ENCODE assay signal across 8 mouse cellular contexts in genomic region chr13:99513990-99514389, GRCm38 (mm10). TPM values are rescaled to one million over a fixed set of nuclear protein-coding genes. Genes with fewer than 3 reads are reported as not detected.
A peak's percentile ranks its signal among the peaks of the same experiment; 100 is the strongest.
DNase-seq lines count a peak whose midpoint lies in the region; ATAC-seq and TF ChIP-seq lines count a peak whose summit lies in the region.

No protein-coding gene starts in this region.

- no peaks in the 10 kb centered on the region for H3K9me3 ChIP-seq in lung, embryonic 16.5 days (ENCODE audit: control insufficient read depth, low read length)
- no peaks in the 10 kb centered on the region for H3K9me3 ChIP-seq in heart, postnatal 0 days (replicated peaks; ENCODE audit: control insufficient read depth, low read length)
- H3K9me3 ChIP-seq in midbrain, embryonic 13.5 days: no peaks in the 10 kb centered on the region

- 0 out of 2 replicates have a peak overlapping the region, but pooled peaks have one; percentile 15 for H3K9ac ChIP-seq in lung, embryonic 16.5 days (ENCODE audit: low read length)
- no peak overlapping the region for H3K9ac ChIP-seq in heart, postnatal 0 days (replicated peaks; ENCODE audit: low read depth, low read length)
- peak overlapping the region; percentile 99 for H3K9ac ChIP-seq in midbrain, embryonic 13.5 days (replicated peaks)

- no peak for DNase-seq in lung, postnatal 25 days (ENCODE audit: low spot score)
- peak; percentile 57 for DNase-seq in embryo, embryonic 10 days (ENCODE audit: low spot score)
- DNase-seq in heart, postnatal 0 days (ENCODE audit: low spot score): peak; percentile 39
- DNase-seq in right cerebral cortex, postnatal 36 days (ENCODE audit: low spot score in 2 of 2): no peak
- no peak for DNase-seq in spleen, postnatal 36 days (ENCODE audit: low spot score in 2 of 2)
- no peak for DNase-seq in right cerebral cortex, postnatal 4 days

- no peak overlapping the region for H3K27ac ChIP-seq in lung, embryonic 16.5 days (ENCODE audit: low read length)
- peak overlapping the region; percentile 76 for H3K27ac ChIP-seq in heart, postnatal 0 days (ENCODE audit: low read depth)
- H3K27ac ChIP-seq in midbrain, embryonic 13.5 days: peak overlapping the region; percentile 99

- TF ChIP-seq EP300 in heart, postnatal 0 days (IDR thresholded peaks at IDR 0.05; ENCODE audit: low read depth): no peak

- no peaks in the 10 kb centered on the region for H3K36me3 ChIP-seq in lung, embryonic 16.5 days (ENCODE audit: control insufficient read depth, insufficient read depth, low read length)
- no peaks in the 10 kb centered on the region for H3K36me3 ChIP-seq in heart, postnatal 0 days (replicated peaks; ENCODE audit: control insufficient read depth, insufficient read depth, low read length)
- peaks cover 2% of the 10 kb centered on the region; the same call in 1 of the 2 replicates for H3K36me3 ChIP-seq in midbrain, embryonic 13.5 days

- H3K4me2 ChIP-seq in lung, embryonic 16.5 days (ENCODE audit: low read depth, low read length): peak overlapping the region; percentile 96
- H3K4me2 ChIP-seq in heart, postnatal 0 days (ENCODE audit: low read depth, low read length): peak overlapping the region; percentile 87
- peak overlapping the region; percentile 89 for H3K4me2 ChIP-seq in midbrain, embryonic 13.5 days (replicated peaks)

- no peak for TF ChIP-seq CTCF in heart, postnatal 0 days (IDR thresholded peaks at IDR 0.05; ENCODE audit: low read depth)

- no peak for ATAC-seq in lung, embryonic 16.5 days (ENCODE audit: low read depth)
- ATAC-seq in heart, postnatal 0 days (ENCODE audit: insufficient read depth, low read depth): no peak
- ATAC-seq in midbrain, embryonic 13.5 days: no peak

- 24% methylated on average over 10 of the region's 10 CpGs for WGBS in lung, embryonic 16.5 days
- 11% methylated on average over 10 of the region's 10 CpGs for WGBS in heart, postnatal 0 days
- 3% methylated on average over 10 of the region's 10 CpGs for WGBS in midbrain, embryonic 13.5 days

- peaks cover 24% of the 10 kb centered on the region for H3K4me1 ChIP-seq in lung, embryonic 16.5 days (replicated peaks; ENCODE audit: control insufficient read depth, insufficient read depth, low read length)
- H3K4me1 ChIP-seq in heart, postnatal 0 days (ENCODE audit: control insufficient read depth, insufficient read depth): peaks cover 17% of the 10 kb centered on the region
- H3K4me1 ChIP-seq in midbrain, embryonic 13.5 days (replicated peaks): peaks cover 49% of the 10 kb centered on the region

- H3K4me3 ChIP-seq in lung, embryonic 16.5 days (ENCODE audit: low read length): peak overlapping the region; percentile 72
- H3K4me3 ChIP-seq in heart, postnatal 0 days (ENCODE audit: low read depth, low read length): peak overlapping the region; percentile 89
- H3K4me3 ChIP-seq in midbrain, embryonic 13.5 days (replicated peaks): peak overlapping the region; percentile 98

- peaks cover 3% of the 10 kb centered on the region; the same call in 1 of the 2 replicates for H3K27me3 ChIP-seq in lung, embryonic 16.5 days (ENCODE audit: control insufficient read depth, insufficient read depth, low read depth, low read length)
- H3K27me3 ChIP-seq in heart, postnatal 0 days (ENCODE audit: control insufficient read depth, insufficient read depth, low read length): no peaks in the 10 kb centered on the region
- H3K27me3 ChIP-seq in midbrain, embryonic 13.5 days: no peaks in the 10 kb centered on the region

RNA-seq across cellular contexts. Expression of gene Map1b, which starts 2.4 kb away (rescaled TPM):
- 65.0 and 67.1 TPM in 2 replicates for polyA plus RNA-seq in lung, embryonic 16.5 days (2015; fragmentation: Nextera tagmentation; extraction: Ambion mirVana)
- total RNA-seq in heart, postnatal 0 days (2014; rRNA removed; ENCODE audit: low replicate concordance): 23.2 and 34.1 TPM in 2 replicates
- polyA plus RNA-seq in heart, postnatal 0 days (2015; fragmentation: Nextera tagmentation; extraction: Ambion mirVana): 43.6 and 54.0 TPM in 2 replicates
- 2,051 and 2,103 TPM in 2 replicates for polyA plus RNA-seq in midbrain, embryonic 13.5 days (2015; fragmentation: Nextera tagmentation; extraction: Ambion mirVana)

Comparison
In these comparisons a context has a peak if more than half of its experiments do, and no peak if none do; other contexts are left out.
1. DNase-seq: peak in embryo, embryonic 10 days (single experiment) and heart, postnatal 0 days (single experiment); none in lung, postnatal 25 days (single experiment), right cerebral cortex, postnatal 36 days (0 of 2), spleen, postnatal 36 days (0 of 2) and right cerebral cortex, postnatal 4 days (single experiment).
2. RNA of gene Map1b, which starts 2.4 kb away (polyA plus RNA-seq): 2,051 to 2,103 TPM in midbrain, embryonic 13.5 days; 65.0 to 67.1 TPM in lung, embryonic 16.5 days and 43.6 to 54.0 TPM in heart, postnatal 0 days; every median in the first group is over 10 times any median in the second.
3. Peak in every context shown above with its lines, with median percentiles within 50 percentile points of each other: H3K4me2 ChIP-seq and H3K4me3 ChIP-seq.